Mouse (Mus musculus) retina, postnatal 7 days (tissue): ENCODE measurements at regions not wholly inside any gene's neighbourhood (a gene's known extent, or its start where the extent isn't known, plus 50 kb on each side); places are given as distances from the start of the nearest gene placed in this dataset.
A peak's percentile ranks its signal among the peaks of the same experiment; 100 is the strongest.

Source experiments
- DNase-seq: peaks from one replicate; pipeline ENCODE4 v3.0.0-alpha.2; 2012; ENCODE audit warnings: low read depth, low spot score

DNA sequence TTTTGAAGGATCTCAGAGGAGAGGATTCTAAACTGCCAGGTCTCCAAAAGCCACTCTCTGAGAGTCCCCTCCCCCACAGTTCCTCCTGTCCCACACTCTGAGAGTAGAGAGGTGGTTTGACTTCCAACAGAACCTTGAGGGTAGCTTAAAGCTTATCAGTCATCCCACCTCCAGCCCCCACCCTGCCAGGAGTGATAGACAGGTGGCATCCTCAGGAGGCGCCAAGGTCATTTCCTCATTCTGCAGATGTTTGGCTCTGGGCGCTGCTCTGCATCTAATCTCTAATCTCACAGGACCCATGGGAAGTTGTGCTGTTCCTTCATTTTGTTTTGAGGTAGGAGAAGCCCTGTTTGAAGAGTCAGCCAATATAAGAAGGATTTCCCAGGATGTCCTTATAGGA, 96.2 kb downstream of the Hes1 start:
- DNase-seq, result no peak

DNA sequence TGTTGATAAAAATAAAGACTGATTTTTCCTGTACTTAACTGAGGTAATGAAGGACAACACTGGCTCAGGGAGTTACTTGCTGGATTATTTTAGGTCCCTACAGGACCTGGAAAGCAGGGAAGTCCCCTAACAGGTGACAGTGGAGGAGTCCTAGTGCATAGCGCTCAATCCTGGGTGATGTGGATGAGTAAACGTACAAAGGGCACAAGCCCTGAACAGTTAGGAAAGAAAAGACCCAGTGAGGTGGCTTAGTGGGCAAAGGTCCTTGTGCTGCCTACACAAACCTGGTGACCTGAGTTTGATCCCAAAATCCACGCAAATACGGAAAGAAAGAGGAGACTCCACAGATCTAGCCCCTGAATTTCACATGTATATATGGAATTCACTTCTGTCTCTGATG, 99.1 kb downstream of the Hes1 start:
- DNase-seq, result no peak

DNA sequence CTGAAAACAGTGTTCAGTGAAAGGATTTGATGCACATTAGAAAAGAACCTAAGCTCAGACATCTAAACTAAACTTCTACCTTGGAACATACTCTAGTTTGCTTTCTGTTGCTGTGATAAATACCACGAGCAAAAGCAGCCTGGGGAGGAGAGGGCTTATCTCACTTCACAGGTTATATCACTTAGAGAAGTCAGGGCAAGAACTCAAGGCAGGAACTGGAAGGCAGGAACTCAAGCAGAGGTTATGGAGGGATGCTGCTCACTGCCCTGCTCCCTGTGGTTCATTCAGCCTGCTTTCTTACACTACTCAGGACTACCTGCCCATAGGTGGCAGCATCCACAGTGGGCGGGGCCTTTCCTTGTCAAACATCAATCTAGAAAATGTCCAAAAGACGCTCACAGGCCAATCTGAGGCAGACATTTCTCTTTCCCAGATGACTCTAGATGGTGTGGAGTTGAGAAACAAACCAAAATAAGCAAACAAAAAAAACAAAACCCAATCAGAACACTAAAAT, 101.5 kb downstream of the Hes1 start:
- no peak for DNase-seq

DNA sequence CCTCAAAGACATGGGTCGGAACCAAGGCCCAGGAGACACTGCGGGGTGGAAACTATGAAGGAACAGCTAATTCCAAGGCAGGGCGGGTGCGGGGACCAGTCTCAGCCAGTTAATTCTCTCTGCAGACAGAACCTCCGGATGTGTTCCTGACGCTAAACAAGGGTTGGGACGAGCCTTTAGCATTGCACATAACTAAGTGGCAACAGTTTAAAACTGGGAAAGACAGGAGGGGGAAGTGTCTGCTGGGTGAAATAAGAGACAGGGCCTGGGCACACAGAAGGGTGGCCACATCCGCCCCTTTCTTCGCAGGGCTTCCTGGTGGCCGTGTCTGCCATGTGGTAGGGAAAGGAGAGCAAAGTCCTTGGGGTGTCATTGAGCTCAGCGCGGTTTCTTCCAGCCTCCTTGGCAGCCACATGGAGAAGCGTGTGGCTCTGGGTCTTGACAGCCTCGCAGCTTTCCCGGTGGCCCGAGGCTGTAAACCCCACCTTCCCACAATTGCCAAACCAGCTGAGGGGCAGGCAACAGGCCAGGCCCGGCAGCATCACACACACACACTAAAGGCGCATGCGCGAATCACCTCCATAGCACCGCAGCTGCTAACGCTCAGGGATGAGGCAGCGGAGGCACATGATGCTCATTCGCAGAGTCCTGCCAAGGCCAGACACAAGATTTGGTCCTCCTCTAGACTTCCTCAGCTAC, 95.8 kb downstream of the Cpn2 start:
- DNase-seq, result no peak

DNA sequence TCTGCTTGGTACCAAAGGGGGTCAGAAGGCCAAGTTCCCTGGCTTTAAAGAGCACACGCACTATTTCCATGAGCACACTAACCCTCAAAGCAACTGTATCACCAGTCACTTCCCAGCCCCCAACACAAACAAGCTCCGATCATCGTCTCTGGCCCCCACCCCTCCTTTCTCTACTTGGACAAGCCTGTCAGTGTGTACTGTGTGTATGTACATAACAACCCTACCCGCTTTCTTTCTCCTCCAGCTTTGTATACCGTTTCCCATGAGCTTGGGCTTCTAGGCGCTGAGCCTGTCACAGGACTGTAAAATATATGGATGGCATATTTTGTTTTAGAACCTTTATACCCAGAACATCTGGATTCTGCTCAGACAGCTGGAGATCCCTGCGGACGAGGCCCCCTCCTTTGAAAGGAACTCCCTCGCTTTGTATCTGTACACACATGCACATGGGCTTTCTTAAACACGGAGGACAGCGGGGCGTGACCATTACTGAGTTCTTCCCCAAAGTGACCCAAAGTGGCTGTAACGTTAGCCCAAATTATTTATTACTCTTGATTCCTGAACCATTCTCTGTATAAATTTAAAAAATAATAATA, 95.1 kb downstream of the Cpn2 start:
- no peak for DNase-seq

DNA sequence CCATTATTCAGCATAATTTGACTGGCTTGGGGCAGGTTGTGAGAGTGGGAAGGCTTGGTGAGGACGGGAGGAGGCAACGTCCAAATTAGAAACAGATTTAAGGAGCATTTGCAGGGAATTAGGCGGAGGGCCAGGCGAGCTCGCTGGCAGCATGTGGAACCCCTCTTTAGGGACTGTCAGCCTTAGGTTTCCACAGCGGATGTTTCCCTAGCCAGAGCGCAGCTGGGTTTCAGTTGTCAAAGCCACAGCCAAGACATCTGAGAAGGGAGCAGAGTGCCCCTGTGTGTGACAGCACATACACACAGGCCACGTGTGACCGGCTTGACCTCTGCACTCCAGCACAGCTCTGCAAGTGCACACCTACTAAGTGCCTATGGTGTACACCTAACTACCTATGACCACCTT, 94.5 kb downstream of the Cpn2 start:
- DNase-seq, result no peak

DNA sequence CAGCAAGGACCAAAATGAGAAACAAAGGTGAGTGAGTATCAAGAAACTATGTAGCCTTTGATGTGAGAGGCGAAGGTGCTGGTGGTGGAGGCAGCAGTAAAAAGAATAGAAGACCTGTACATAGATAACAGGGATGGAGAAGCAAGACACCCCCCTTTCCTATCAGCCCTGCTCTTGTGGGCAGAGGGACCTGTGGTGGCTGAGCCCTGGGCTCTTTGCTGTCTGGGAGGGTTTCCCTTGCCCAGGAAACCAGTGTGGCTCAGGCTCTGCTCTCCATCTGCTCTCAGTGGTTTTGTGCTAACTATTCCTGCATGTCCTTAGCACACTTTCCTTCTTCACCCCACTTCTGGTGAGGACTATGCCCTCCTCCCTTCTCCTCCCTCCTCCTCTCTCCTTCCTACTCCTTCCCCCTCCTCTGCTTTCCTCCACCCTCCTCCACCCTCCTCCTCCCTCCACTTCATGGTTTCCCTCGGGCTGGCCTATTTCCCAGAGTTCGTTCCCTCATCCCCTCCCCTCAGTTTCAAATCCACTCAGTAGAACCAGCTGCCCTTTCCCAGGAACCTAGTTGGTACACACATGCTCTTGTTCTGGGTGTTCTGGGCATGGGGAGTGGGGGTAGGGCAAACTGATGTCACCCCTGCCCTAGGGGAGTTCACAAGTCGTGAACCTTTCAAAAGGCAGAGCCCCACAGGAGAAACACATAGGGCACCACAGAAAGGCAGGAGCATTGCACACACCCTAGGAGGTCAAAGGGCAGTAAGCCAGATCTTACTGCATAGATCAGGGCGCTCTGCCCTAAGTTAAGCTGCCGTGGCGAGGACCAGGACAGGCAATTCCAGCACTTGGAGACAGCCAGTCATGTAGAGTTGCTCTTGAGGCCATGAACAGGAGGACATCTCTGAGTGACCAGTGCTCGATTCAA, 93.1 kb downstream of the Cpn2 start:
- DNase-seq, result no peak

DNA sequence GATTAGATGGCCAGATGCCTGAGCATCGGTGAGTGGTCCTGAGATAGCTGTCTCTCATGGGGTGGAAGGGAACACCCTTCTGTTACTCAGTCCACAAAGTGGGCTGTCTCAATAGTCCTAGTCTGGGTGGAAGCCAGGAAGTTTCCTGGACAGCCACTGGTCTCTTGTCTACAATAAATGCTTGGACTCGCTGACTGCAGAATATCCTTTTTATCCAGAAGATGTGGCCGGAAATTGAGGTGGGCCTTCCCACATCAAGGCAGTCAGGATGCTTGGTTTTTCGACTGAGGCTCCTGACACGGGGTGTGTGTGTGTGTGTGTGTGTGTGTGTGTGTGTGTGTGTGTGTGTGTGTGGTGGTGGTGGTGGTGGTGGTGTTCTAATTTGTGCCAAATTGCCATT, 91.0 kb downstream of the Cpn2 start:
- DNase-seq, result no peak

DNA sequence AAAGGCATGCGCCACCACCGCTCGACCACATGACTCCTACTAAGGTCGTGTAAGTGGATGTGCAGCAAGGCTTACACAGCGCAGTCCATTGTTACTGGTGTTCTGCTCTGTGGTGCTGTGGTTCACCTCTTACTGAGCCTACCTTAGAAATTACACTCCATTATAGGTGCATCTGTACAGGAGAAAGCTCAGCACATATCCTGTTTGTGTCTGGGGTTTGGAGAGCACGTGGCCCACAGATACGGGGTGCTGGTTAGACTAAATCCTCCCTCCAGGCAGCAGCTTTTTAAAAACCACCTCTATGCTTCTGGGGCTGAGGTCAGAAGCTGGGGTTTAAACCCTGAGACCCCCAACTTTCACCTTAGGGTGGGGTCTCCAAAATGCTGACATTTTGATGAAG, 89.5 kb downstream of the Cpn2 start:
- no peak for DNase-seq

DNA sequence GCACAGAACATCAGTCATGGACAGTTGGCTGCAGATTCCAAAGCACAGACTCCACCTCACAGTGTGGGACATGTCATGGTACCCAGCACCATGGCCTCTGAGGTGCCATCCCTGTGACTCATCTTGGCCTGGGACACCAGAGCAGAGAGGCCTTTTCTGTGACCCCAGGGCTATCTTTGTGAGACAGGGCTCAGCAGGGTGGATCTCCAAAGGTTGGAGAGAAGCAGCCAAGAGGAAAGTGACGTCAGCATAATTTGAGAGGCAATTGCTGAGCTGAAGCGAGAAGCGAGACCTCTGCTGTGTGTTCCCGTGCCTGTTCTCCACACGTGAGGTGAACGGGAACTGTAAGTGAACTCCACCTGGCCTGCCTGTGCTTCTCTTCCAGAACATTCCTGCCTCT, 88.7 kb downstream of the Cpn2 start:
- no peak for DNase-seq

DNA sequence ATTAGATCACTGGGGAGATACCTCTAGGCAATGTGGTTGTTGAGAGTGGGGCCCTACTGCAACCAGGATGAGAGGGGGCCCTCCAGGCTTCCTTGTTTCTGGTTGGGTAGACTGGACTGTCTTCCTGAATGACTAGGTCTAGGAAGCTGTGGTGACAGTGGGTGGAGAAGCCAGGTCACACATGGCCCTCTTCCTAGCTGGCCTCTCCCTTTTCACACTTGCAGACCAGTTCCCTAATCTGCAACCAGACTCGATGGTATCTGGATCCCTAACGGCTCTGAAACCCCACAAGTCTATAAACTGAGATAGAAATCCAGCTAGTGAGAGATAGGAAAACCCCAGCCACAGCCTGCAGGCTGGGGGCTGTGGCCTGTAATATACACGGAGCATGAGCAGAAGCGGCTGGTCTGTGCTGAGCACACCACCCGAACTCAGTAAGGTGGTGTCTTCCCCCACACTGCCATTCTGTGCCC, 87.8 kb downstream of the Cpn2 start:
- DNase-seq, result no peak

DNA sequence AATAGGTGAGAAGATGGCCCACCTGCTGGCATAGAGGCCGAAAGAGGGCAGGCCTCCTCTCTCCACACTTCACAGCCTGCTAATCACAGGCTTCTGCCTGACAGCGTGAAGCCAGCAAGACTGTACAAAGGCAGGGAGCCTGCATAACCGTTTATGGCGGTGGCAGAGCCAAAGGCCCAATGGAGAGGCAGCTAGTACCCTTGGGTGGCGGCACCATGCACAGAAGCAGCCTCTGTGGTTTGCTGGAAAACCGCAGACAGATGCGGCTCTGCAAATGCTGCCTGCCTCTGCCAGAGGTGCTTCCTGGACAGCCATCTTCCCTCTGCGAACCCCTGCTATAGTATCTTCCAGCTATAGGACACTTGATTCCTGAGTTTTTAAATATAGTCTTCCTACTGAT, 86.2 kb downstream of the Cpn2 start:
- DNase-seq, result no peak

DNA sequence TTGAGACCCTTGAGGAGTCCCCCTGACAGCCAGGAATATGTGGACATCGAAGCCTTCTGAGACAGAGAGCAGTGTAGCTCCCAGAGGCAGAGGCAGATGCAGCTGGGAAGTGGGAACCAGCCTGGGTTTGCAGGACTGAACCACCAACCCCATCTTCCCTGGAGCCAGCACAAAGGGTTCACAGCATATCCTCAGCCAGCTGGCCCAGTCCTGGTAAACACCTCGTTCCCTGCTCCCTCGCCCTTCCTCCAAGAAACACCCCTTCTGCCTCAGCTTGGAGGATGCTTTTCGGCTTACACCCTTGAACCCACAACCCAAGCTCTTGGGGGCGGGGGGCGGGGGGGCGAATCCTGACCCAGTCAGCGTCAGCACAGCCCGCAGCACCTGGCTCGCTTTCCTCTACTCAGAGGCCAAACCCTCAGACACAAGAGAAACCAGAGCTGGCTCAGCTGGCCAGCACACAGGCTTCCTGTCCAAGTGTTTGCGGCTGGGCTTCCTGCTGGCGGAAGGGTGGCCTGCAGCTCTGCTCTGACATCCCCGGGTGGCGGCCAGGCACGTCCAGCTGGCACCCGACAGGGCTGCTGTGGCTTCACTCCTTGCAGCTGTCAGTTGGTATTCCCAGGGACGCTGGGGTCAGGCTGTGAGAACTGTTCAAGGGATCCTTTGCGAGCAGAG, 82.6 kb downstream of the Cpn2 start:
- DNase-seq, result no peak

DNA sequence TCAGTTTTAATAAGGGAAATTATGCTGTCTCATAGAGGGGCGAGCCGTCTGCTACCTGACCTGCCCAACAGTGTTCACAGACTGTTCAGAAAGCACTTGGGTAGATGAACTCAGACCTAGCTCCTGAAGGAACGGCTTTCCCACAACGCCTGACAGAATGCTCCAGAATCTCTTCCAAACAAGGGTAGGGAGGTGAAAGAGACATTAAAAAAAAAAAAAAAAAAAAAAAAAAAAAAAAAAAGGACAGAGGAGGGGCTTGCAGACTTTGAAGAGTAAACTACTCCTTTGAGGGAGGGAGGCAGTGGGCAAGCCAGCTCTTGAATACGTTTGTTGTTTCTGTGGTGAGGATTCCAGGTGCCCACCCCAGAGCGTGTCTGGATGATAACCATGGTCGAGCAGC, 81.6 kb downstream of the Cpn2 start:
- DNase-seq, result no peak

DNA sequence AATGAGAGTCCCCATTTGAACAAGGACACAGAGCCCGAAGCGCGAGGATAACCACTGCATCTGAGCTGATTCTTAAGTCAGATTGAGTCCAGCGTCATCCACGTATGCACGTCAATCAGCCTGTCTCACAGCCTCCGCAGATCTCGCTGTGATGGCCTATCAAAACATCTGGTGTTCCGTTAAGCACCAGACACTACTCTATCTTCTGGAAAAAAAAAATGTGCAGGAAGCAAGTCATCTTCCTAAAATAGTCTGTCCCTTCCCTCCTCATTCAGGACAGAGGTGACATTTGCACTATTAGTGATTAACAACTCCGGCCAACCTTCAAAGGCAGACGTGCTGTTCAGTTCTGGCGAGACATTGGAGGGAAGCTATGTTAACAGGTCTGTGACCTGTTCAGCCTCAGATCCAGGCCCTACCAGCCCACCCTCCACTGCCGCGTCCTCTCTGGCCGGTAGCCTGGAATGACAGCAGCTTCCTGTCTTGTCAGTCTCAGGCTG, 81.0 kb downstream of the Cpn2 start:
- DNase-seq, result no peak

DNA sequence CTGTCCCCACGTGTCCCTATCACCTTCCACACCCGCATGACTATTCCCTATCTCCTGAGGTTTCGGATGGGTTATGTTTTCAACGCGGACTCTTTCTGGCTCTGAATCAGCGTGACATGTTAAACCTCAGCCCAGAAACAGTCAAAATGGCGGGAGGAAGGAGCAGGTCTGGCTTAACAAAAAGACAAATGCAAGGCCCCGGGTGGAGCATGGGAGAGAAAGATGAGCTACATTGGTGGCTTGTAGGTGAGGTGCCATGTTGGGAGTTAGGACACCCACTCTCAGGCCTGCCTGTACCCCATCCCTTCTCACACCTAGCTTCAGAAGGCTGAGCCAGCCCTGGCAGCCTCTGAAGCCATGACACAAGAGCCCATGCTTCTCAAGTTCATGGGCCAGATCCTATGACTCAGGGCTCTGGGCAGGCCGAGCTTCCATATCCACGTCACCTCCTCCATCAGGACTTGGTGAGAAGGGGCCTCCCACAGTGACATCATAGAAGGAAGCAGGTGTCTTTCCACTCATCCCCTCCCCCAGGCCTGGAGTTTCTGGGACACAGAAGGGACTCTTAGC, 80.5 kb downstream of the Cpn2 start:
- no peak for DNase-seq

DNA sequence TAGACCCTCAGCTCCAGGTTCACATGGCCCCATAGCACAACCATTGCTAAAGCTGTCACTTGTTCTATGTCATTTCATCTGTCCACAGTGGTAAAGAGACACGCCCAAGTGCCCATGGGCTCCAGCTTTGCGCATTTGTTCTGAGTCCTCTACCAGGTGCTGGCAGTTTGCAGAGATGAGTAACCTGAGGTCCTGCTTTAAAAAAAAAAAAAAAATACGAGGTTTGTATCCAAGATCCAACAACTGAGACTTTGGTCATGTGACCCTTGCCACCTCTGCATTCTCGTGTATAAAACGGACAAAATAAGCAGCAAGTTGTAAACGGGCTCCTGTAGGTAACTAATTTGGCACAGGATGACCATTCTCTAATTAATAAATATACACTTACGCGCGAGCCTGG, 79.9 kb downstream of the Cpn2 start:
- no peak for DNase-seq

DNA sequence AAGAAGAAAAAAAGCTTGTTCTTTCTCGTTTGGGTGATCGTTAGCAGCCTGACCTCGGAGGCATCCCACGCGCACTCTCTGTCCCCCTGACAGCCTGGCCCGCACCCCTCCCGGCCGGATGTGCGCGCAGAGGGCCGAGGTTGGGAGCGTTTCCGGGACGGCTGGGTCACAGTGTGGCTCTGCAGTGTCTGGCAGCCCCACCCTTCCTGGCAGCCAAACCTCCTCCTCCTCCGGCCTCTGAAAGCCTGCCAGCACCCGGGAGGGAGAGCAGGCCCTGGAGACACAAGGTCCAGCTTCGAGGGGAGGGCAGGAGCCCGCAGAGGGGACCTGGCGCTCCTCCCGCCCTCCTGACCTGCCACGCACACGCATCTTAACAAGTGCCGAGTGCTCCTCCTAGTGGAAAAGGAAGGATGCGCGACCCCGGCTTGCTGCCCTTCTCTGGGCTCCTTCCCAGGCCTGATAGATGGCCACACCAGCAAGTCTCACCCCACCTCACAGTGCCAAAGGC, 79.3 kb downstream of the Cpn2 start:
- peak; percentile 77 for DNase-seq

DNA sequence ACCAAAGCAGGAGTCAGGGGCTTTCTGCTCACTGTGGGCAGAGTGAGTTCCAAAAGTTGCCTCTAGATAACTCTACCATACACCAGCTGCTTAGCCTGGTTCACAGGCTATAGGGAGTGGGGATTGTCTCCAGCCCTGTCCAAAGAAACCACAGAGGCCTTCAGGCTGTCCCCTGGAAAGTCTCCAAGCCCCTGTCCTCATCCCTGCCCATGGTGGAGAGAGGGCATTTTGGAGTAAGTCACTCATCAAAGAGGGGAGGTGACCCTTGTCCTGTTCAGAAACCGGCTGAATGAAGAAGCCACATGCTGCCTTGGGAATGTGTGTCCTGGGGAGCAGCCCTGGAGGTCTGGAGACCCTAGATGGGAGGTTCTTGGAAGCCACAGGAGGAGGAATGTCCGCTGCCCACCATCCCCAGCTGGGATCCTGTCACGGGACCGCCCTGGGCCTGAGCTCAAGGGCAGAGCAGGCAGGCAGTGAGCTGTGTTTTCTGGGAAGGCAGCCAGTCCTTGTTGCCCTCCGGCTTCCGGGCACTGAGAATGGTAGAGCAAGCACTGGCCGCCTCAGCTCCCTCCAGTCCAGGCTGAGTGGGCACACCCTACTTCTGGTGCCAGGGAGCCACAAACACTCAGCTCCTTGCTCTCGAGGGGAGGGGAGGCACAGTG, 78.4 kb downstream of the Cpn2 start:
- no peak for DNase-seq

DNA sequence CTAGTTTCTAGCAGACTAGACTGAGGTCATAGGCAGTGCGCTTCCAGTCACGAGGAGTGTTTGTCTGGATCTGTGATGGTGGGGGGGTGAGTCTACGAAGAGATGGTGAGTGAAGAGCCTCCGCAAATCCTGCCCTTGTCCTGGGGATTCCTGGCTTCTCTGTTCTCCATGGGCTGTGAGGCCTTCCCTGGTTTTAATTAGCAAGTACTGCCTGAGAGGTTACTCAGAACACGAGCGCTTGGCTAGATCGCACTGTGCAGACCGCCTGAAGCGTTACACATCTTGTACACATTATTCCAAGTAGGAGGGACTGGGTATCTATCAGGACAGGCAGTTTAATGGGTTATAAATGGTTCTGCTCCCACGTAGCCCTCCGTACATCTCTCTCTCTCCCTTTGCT, 76.9 kb downstream of the Cpn2 start:
- no peak for DNase-seq
